Mouse (Mus musculus): Measurements from ENCODE around the gene Megf11. TPM values are rescaled to one million over a fixed set of nuclear protein-coding genes. Genes with fewer than 3 reads are reported as not detected.

The Megf11 gene
- total and polyA plus RNA-seq, 3 experiments: 0.33 to 0.38 TPM; not detected in 1

DNA sequence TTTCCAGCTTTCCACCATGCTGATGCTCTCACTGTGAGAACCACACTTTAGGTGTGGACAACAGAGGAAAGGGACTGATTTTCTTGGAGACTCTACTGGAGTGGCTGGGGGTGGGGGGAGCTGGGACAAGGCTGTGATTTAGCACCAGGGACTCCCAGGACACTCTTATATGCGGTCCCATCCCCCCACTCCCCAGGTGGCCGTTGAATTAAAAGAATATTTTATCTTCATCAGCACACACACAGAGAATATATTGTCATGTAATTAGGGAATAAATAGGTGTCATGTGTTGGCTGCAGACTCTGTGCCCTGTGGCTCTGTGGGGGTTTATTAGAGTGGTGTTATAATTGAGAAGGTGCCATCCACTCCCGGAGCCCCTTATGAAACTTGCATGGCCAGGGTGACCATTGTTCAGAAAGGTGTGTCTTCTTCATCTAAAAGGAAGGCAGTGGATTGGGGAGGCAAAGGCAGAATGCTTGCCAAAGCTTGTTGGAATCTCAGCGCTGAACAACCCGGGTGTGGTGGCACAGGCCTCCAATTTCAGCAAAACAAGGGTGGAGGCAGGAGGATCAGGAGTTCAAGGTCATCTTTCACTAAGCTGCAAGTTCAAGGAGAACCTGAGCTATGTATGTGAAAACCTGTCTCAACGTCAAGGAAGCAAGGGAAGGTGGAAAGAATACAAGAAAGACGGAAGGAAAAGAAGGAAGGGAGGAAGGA is 4.3 kb downstream of the Megf11 start:
- Histone ChIP-seq H3K4me1 (ENCODE audit: insufficient read depth, low read depth, low read length) (peaks cover 7% of the 10 kb centered on the region), H3K4me3 (ENCODE audit: low read depth, low read length) (no peak overlapping the region), H3K36me3 (replicated peaks) (no peaks in the 10 kb centered on the region), H3K27me3 (ENCODE audit: insufficient read depth, low read length) (peaks cover 54% of the 10 kb centered on the region), H3K9me3 (replicated peaks) (peaks cover 7% of the 10 kb centered on the region; the same call in 1 of the 2 replicates)
- TF ChIP-seq TAL1 (conservative IDR thresholded peaks at IDR 0.05; ENCODE audit: low read depth, low read length) (no peak), POLR2AphosphoS5 (IDR thresholded peaks at IDR 0.05; ENCODE audit: insufficient replicate concordance, low read depth, low read length) (no peak), GATA1 (IDR thresholded peaks at IDR 0.05; ENCODE audit: borderline replicate concordance, low read length) (no peak), CTCF (IDR thresholded peaks at IDR 0.05; ENCODE audit: low read depth, low read length) (no peak), GATA2 (IDR thresholded peaks at IDR 0.05; ENCODE audit: borderline replicate concordance, low read depth, low read length) (no peak)
- ATAC-seq (ENCODE audit: extremely low read depth, insufficient number of reproducible peaks, low FRiP score, poor library complexity, severe bottlenecking) (no peak), DNase-seq (ENCODE audit: low spot score) (no peak)

DNA sequence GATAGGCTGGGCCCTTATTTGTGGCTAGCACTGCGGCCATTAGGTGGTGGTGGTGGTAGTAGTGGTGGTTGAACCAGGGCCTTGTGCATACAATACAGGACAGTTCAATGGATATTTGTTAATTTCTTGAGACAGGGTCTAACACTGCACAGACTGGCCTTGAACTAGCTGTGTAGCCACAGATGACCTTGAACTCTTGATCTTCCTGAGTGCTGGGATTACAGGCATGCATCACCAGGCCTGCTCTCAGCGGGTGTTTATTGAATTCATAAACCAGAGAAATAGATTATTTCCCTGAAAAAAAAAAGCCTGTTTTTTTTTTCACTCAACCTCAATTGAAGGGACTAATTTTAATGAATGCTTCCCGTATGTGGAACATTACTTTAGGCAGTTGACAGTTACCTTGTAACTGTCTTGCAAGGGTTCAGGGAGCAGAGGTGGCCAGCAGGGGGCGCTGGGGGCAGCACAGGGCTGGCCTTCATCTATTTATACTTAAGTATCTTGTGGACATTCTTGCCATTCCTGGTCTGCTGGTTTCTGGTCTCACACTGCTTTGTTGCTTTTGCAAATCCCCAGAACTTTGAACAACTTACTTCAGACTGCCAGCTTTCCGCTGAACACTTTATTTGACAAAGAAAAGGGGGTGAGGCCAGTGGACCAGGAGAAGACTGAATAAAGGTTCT is 8.6 kb downstream of the Megf11 start:
- Histone ChIP-seq H3K36me3 (replicated peaks) (no peaks in the 10 kb centered on the region), H3K4me3 (ENCODE audit: low read depth, low read length) (no peak overlapping the region), H3K4me1 (ENCODE audit: insufficient read depth, low read depth, low read length) (peaks cover 16% of the 10 kb centered on the region), H3K9me3 (replicated peaks) (no peaks in the 10 kb centered on the region), H3K27me3 (ENCODE audit: insufficient read depth, low read length) (peaks cover 22% of the 10 kb centered on the region)
- peak; percentile 48 for DNase-seq (ENCODE audit: low spot score)
- ATAC-seq (ENCODE audit: extremely low read depth, insufficient number of reproducible peaks, low FRiP score, poor library complexity, severe bottlenecking): 0 out of 2 replicates have a peak, but pooled peaks have one; percentile 8
- no peak for TF ChIP-seq GATA1 (IDR thresholded peaks at IDR 0.05; ENCODE audit: borderline replicate concordance, low read length)
- TF ChIP-seq TAL1 (conservative IDR thresholded peaks at IDR 0.05; ENCODE audit: low read depth, low read length): no peak
- TF ChIP-seq CTCF (IDR thresholded peaks at IDR 0.05; ENCODE audit: low read depth, low read length): peak; percentile 76

DNA sequence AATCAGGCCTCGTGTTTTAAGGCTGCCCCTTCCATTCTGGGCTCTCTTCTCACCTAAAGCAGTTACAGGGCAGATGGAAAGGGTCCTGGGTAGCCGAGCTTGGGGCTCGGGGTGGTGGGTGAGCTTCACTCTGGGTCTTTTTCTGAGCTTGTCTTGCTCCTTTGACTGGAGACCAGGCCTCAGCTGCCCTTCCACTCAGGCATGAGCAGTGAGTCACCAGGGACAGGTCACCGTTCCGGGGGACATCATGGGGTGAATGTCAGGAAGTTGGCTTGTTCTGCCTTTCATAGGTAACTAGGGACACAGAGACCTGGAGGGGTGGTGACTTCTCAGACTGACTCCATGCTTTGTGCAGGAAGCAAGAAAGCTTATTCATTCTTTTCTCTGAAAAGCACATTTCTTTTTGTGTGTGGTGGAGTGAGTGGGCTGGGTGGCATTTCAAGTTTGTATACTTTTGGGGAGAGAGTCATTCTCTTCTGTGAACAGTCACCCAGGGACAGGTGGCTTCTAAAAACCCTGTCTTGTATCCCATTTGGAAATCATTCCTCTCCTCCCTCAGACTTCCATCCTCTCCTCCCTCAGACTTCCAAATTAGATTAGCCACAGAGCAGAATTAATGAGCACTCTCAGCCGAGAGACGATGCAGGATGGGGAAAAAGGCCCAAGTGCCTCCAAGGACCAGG is 10.0 kb downstream of the Megf11 start:
- no peak for ATAC-seq (ENCODE audit: extremely low read depth, insufficient number of reproducible peaks, low FRiP score, poor library complexity, severe bottlenecking)
- no peak for DNase-seq (ENCODE audit: low spot score)
- no peak for TF ChIP-seq POLR2AphosphoS5 (IDR thresholded peaks at IDR 0.05; ENCODE audit: insufficient replicate concordance, low read depth, low read length)
- peaks cover 27% of the 10 kb centered on the region for H3K27me3 ChIP-seq (ENCODE audit: insufficient read depth, low read length)
- H3K4me1 ChIP-seq (ENCODE audit: insufficient read depth, low read depth, low read length): peaks cover 16% of the 10 kb centered on the region
- H3K9me3 ChIP-seq (replicated peaks): no peaks in the 10 kb centered on the region
- H3K4me3 ChIP-seq (ENCODE audit: low read depth, low read length): no peak overlapping the region
- H3K36me3 ChIP-seq (replicated peaks): no peaks in the 10 kb centered on the region

DNA sequence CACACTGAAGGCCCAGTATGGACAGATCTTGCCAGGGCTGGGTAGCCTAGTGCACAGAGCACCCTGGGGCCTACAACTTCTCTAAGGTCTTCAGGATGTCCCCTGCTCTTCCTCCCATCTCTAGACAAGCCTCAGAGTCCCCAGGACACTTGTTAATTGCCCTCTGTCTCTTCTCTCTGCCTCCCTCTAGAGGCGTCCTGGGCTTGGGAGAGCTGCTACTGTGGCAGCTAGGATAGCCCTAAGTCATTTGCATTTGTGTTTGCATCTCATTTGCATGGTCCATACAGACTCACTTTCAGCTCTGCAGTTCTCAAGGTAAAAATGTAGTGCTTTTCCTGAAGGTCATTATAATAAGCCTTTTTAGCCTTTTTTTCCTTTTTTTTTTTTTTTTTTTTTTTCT is 11.7 kb downstream of the Megf11 start:
- DNase-seq (ENCODE audit: low spot score) (peak; percentile 74), ATAC-seq (ENCODE audit: extremely low read depth, insufficient number of reproducible peaks, low FRiP score, poor library complexity, severe bottlenecking) (peak; percentile 34; the same call in 1 of the 2 replicates)
- no peaks in the 10 kb centered on the region for H3K9me3 ChIP-seq (replicated peaks)
- H3K36me3 ChIP-seq (replicated peaks): no peaks in the 10 kb centered on the region
- peaks cover 16% of the 10 kb centered on the region for H3K4me1 ChIP-seq (ENCODE audit: insufficient read depth, low read depth, low read length)
- no peak overlapping the region for H3K4me3 ChIP-seq (ENCODE audit: low read depth, low read length)
- no peak for TF ChIP-seq TAL1 (conservative IDR thresholded peaks at IDR 0.05; ENCODE audit: low read depth, low read length)
- TF ChIP-seq CTCF (IDR thresholded peaks at IDR 0.05; ENCODE audit: low read depth, low read length): peak; percentile 45; the same call in 1 of the 2 replicates
- peaks cover 34% of the 10 kb centered on the region for H3K27me3 ChIP-seq (ENCODE audit: insufficient read depth, low read length)

DNA sequence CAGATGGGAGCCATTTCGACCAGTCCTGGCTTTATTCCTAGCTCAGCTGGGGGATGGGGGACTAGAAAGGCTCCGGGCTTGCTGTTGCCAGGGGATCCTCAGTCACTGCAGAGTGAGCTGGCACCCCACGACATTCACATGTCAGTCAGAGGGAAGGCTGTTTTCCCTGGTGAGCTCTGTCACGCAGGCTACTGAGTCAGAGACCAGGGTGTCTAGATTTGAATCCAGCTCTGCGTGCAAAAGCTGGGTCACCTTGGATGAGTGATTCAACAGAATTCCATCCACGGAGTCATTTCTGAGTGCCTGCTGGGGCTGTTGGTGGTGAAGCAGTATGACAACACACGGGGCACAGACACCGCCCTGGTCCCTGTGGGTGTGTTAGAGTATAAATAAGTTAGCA is 13.7 kb downstream of the Megf11 start:
- Histone ChIP-seq H3K36me3 (replicated peaks) (no peaks in the 10 kb centered on the region), H3K9me3 (replicated peaks) (no peaks in the 10 kb centered on the region), H3K4me1 (ENCODE audit: insufficient read depth, low read depth, low read length) (peaks cover 13% of the 10 kb centered on the region), H3K4me3 (ENCODE audit: low read depth, low read length) (no peak overlapping the region), H3K27me3 (ENCODE audit: insufficient read depth, low read length) (peaks cover 49% of the 10 kb centered on the region)
- DNase-seq (ENCODE audit: low spot score): no peak
- no peak for ATAC-seq (ENCODE audit: extremely low read depth, insufficient number of reproducible peaks, low FRiP score, poor library complexity, severe bottlenecking)
- TF ChIP-seq GATA1 (IDR thresholded peaks at IDR 0.05; ENCODE audit: borderline replicate concordance, low read length): no peak
- TF ChIP-seq CTCF (IDR thresholded peaks at IDR 0.05; ENCODE audit: low read depth, low read length): no peak
- TF ChIP-seq TAL1 (conservative IDR thresholded peaks at IDR 0.05; ENCODE audit: low read depth, low read length): no peak
- no peak for TF ChIP-seq GATA2 (IDR thresholded peaks at IDR 0.05; ENCODE audit: borderline replicate concordance, low read depth, low read length)
- TF ChIP-seq POLR2AphosphoS5 (IDR thresholded peaks at IDR 0.05; ENCODE audit: insufficient replicate concordance, low read depth, low read length): no peak

DNA sequence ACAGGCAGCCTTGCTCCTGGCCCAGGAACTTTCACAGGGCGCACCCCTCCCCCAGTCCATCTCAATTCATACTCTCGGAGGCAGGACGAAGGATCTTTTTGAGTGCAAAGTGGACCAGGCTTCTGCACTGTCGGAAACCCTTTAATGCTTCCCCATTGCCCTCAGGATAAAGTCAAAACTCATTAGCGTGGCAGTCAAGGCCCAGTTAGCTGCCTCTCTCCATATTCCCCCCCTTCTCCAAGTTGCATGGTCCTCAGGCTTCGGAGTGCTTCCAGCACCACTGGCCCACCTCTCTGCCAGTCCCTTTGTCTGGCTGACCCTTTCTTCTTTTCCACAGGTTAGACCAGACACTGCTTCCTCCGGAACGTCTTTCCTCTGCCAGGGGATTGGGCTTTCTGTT is 16.7 kb downstream of the Megf11 start:
- no peak for DNase-seq (ENCODE audit: low spot score)
- Histone ChIP-seq H3K9me3 (replicated peaks) (no peaks in the 10 kb centered on the region), H3K4me3 (ENCODE audit: low read depth, low read length) (no peak overlapping the region), H3K4me1 (ENCODE audit: insufficient read depth, low read depth, low read length) (peaks cover 6% of the 10 kb centered on the region), H3K27me3 (ENCODE audit: insufficient read depth, low read length) (peaks cover 60% of the 10 kb centered on the region), H3K36me3 (replicated peaks) (no peaks in the 10 kb centered on the region)
- ATAC-seq (ENCODE audit: extremely low read depth, insufficient number of reproducible peaks, low FRiP score, poor library complexity, severe bottlenecking): no peak
- no peak for TF ChIP-seq CTCF (IDR thresholded peaks at IDR 0.05; ENCODE audit: low read depth, low read length)
- TF ChIP-seq GATA1 (IDR thresholded peaks at IDR 0.05; ENCODE audit: borderline replicate concordance, low read length): no peak
- no peak for TF ChIP-seq TAL1 (conservative IDR thresholded peaks at IDR 0.05; ENCODE audit: low read depth, low read length)
- no peak for TF ChIP-seq GATA2 (IDR thresholded peaks at IDR 0.05; ENCODE audit: borderline replicate concordance, low read depth, low read length)
- no peak for TF ChIP-seq POLR2AphosphoS5 (IDR thresholded peaks at IDR 0.05; ENCODE audit: insufficient replicate concordance, low read depth, low read length)

Data from G1E (cell line).